Mouse (Mus musculus): ENCODE measurements around the gene Fam53b. TPM values are rescaled to one million over a fixed set of nuclear protein-coding genes. Genes with fewer than 3 reads are reported as not detected.

Gene Fam53b
- polyA plus RNA-seq, 1 experiment from 2014 or later: 21.0 TPM

DNA sequence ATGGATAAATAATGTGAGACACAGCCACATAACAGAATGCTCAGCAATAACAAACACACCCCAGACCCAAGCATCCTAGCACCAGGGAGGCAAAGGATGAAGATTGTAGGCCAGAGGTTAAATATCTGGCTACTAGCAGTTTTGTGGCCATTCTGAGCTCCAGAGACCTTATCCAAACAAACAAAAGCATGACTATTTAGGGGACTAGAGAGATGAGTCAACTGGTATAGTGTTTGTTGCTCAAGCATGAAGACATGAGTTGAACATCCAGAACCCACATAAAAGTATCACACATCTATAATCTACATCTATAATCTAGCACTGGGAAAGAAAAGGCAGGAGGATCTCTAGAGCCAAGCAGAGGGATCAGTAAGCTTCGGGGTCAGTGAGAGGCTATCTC, 28.8 kb upstream of the Fam53b start:
- no peaks in the 10 kb centered on the region for H3K27me3 ChIP-seq (replicated peaks; ENCODE audit: control insufficient read depth, insufficient read depth, low read length)
- H3K4me2 ChIP-seq (ENCODE audit: low read depth, low read length): no peak overlapping the region
- WGBS: 93% methylated on average over 1 of the region's 1 CpGs
- peaks cover 50% of the 10 kb centered on the region for H3K36me3 ChIP-seq (ENCODE audit: control insufficient read depth, insufficient read depth, low read length)
- H3K4me3 ChIP-seq (ENCODE audit: low read depth, low read length): no peak overlapping the region
- H3K9ac ChIP-seq (ENCODE audit: low read depth, low read length): no peak overlapping the region
- ATAC-seq (ENCODE audit: low read depth): no peak
- no peak overlapping the region for H3K27ac ChIP-seq (replicated peaks; ENCODE audit: low read depth, low read length)
- H3K4me1 ChIP-seq (ENCODE audit: control insufficient read depth, insufficient read depth, low read length): no peaks in the 10 kb centered on the region
- no peak for DNase-seq (ENCODE audit: low spot score)
- no peaks in the 10 kb centered on the region for H3K9me3 ChIP-seq (ENCODE audit: control insufficient read depth, low read length)

DNA sequence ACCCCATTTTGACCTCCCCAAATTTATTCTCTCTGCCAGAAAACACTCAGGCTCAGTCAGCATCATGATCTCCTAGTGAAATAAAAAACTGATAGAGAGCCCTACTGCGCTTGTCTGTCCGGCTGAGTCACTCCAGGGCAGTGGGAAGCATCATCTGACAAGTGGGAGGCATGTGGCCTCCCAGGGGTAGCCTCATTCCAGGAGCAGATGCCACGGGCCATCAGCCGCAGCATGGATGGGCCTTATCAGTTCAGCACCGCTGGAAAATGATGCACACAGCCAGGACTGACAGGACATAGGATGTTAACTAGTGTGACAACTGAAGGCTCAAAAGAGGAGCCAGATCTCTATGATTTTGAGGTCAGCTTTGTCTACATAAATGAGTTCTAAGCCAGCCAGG, 27.6 kb upstream of the Fam53b start:
- DNase-seq (ENCODE audit: low spot score): no peak
- no peak overlapping the region for H3K4me3 ChIP-seq (ENCODE audit: low read depth, low read length)

DNA sequence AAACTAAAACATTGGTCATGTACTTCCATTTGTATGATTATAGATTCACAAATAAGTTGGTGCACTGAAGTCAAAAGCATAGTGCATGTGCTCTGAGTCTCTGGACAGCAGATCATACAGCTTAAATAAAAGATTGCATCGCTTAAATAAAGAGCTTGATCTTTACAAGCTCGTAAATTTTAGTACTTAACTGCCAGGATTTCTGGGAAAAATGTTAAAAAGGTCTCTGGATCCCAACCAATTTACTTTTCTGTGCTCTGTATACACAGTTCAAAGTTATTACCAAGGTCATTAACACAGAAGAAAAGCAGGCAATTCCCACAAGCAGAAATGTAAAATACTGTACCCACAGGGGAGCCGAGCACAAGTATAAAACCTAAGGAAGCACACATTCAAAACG, 17.3 kb upstream of the Fam53b start:
- Histone ChIP-seq H3K36me3 (ENCODE audit: control insufficient read depth, insufficient read depth, low read length) (peaks cover 60% of the 10 kb centered on the region), H3K27ac (replicated peaks; ENCODE audit: low read depth, low read length) (no peak overlapping the region), H3K27me3 (replicated peaks; ENCODE audit: control insufficient read depth, insufficient read depth, low read length) (no peaks in the 10 kb centered on the region), H3K4me2 (ENCODE audit: low read depth, low read length) (no peak overlapping the region), H3K9ac (ENCODE audit: low read depth, low read length) (no peak overlapping the region), H3K9me3 (ENCODE audit: control insufficient read depth, low read length) (no peaks in the 10 kb centered on the region), H3K4me3 (ENCODE audit: low read depth, low read length) (no peak overlapping the region), H3K4me1 (ENCODE audit: control insufficient read depth, insufficient read depth, low read length) (no peaks in the 10 kb centered on the region)
- DNase-seq (ENCODE audit: low spot score): no peak
- ATAC-seq (ENCODE audit: low read depth): no peak
- WGBS: 82% methylated on average over 4 of the region's 4 CpGs

More for the DNA sequence above, 27.6 kb upstream of the Fam53b start:
- peaks cover 51% of the 10 kb centered on the region for H3K36me3 ChIP-seq (ENCODE audit: control insufficient read depth, insufficient read depth, low read length)
- H3K27me3 ChIP-seq (replicated peaks; ENCODE audit: control insufficient read depth, insufficient read depth, low read length): no peaks in the 10 kb centered on the region
- H3K9me3 ChIP-seq (ENCODE audit: control insufficient read depth, low read length): no peaks in the 10 kb centered on the region
- 80% methylated on average over 5 of the region's 5 CpGs for WGBS
- no peak overlapping the region for H3K27ac ChIP-seq (replicated peaks; ENCODE audit: low read depth, low read length)
- H3K4me2 ChIP-seq (ENCODE audit: low read depth, low read length): no peak overlapping the region
- H3K4me1 ChIP-seq (ENCODE audit: control insufficient read depth, insufficient read depth, low read length): no peaks in the 10 kb centered on the region
- H3K9ac ChIP-seq (ENCODE audit: low read depth, low read length): no peak overlapping the region
- ATAC-seq (ENCODE audit: low read depth): no peak

DNA sequence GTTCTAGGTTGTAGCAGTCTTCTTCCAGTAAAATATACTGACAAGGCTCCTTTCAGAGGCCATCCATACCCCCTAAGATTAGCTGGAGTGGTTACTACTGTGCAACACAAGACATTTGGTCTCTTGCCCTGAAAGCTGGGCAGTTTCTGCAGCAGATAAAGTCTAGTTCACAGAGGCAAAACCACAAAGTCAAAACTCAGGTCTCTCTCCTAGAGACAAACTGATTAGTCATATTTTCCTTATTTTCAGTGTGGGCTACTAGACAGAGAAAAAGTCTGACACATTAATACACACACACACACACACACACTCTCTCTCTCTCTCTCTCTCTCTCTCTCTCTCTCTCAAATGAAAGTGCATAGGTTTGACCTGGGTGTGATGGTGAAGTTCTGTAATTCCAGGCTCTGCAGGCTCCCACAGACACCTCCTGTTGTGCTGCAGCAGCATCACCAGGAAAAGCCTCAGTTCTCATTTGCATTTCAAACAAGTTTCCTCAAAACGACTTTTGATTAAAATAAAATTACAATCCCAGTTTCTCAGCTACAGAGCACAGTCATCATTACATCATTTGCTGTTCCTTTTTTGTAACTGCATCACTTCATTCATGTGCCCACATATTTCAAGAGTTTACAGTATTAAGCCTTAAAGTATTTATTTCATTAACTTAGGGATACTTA, 10.8 kb upstream of the Fam53b start:
- H3K36me3 ChIP-seq (ENCODE audit: control insufficient read depth, insufficient read depth, low read length): peaks cover 47% of the 10 kb centered on the region
- no peak overlapping the region for H3K9ac ChIP-seq (ENCODE audit: low read depth, low read length)
- DNase-seq (ENCODE audit: low spot score) (no peak), ATAC-seq (ENCODE audit: low read depth) (no peak)
- WGBS: 32% methylated on average over 1 of the region's 1 CpGs
- H3K4me1 ChIP-seq (ENCODE audit: control insufficient read depth, insufficient read depth, low read length): no peaks in the 10 kb centered on the region
- H3K9me3 ChIP-seq (ENCODE audit: control insufficient read depth, low read length): no peaks in the 10 kb centered on the region
- no peak overlapping the region for H3K27ac ChIP-seq (replicated peaks; ENCODE audit: low read depth, low read length)
- H3K27me3 ChIP-seq (replicated peaks; ENCODE audit: control insufficient read depth, insufficient read depth, low read length): no peaks in the 10 kb centered on the region
- no peak overlapping the region for H3K4me2 ChIP-seq (ENCODE audit: low read depth, low read length)
- no peak overlapping the region for H3K4me3 ChIP-seq (ENCODE audit: low read depth, low read length)

DNA sequence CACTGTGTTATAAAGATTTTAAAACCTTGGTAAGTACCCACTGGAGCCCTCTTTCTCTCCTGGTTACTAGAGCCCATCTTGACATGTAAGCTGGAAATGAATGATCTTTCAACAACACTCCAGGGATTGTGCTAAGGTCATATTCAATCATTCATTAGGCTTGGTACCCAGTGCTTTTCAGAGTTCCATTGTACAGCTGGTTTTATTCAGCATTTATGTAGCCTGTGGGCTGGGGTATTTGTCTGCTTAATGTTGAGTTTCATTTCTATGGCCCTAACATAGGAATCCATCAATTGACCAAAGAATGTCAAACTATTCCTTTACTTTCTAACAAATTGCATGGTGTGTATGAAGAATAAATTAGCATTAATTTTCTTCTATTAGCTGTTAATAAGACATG, 10.1 kb upstream of the Fam53b start:
- Histone ChIP-seq H3K9me3 (ENCODE audit: control insufficient read depth, low read length) (no peaks in the 10 kb centered on the region), H3K4me2 (ENCODE audit: low read depth, low read length) (no peak overlapping the region), H3K36me3 (ENCODE audit: control insufficient read depth, insufficient read depth, low read length) (peaks cover 47% of the 10 kb centered on the region), H3K4me3 (ENCODE audit: low read depth, low read length) (no peak overlapping the region), H3K9ac (ENCODE audit: low read depth, low read length) (no peak overlapping the region), H3K27ac (replicated peaks; ENCODE audit: low read depth, low read length) (no peak overlapping the region), H3K27me3 (replicated peaks; ENCODE audit: control insufficient read depth, insufficient read depth, low read length) (no peaks in the 10 kb centered on the region), H3K4me1 (ENCODE audit: control insufficient read depth, insufficient read depth, low read length) (no peaks in the 10 kb centered on the region)
- DNase-seq (ENCODE audit: low spot score): no peak
- no peak for ATAC-seq (ENCODE audit: low read depth)

DNA sequence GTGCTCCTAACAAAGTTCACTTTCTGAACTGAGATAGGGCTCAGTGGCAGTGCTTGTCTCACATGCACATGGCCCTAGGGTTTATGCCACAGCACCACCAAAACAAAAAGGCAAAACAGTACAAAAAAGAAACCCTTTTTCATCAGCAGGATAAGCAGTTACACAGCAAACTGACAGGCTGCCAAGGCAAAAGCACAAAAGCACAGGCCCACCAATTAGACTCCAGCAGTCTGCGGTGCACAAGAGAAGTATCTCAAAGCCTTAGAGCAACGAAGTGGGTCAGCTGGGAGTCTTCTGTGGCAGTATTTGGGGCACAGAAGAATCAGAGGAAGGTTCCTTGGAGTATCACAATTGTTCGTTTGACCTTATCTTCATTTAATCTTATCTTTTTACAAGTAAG, 7.0 kb upstream of the Fam53b start:
- no peak overlapping the region for H3K4me3 ChIP-seq (ENCODE audit: low read depth, low read length)
- peaks cover 29% of the 10 kb centered on the region; the same call in 1 of the 2 replicates for H3K36me3 ChIP-seq (ENCODE audit: control insufficient read depth, insufficient read depth, low read length)
- H3K9me3 ChIP-seq (ENCODE audit: control insufficient read depth, low read length): no peaks in the 10 kb centered on the region
- no peak for DNase-seq (ENCODE audit: low spot score)
- H3K27me3 ChIP-seq (replicated peaks; ENCODE audit: control insufficient read depth, insufficient read depth, low read length): no peaks in the 10 kb centered on the region
- no peak overlapping the region for H3K4me2 ChIP-seq (ENCODE audit: low read depth, low read length)
- H3K9ac ChIP-seq (ENCODE audit: low read depth, low read length): no peak overlapping the region
- ATAC-seq (ENCODE audit: low read depth): no peak
- H3K27ac ChIP-seq (replicated peaks; ENCODE audit: low read depth, low read length): no peak overlapping the region
- WGBS: 77% methylated on average over 3 of the region's 3 CpGs
- H3K4me1 ChIP-seq (ENCODE audit: control insufficient read depth, insufficient read depth, low read length): no peaks in the 10 kb centered on the region

DNA sequence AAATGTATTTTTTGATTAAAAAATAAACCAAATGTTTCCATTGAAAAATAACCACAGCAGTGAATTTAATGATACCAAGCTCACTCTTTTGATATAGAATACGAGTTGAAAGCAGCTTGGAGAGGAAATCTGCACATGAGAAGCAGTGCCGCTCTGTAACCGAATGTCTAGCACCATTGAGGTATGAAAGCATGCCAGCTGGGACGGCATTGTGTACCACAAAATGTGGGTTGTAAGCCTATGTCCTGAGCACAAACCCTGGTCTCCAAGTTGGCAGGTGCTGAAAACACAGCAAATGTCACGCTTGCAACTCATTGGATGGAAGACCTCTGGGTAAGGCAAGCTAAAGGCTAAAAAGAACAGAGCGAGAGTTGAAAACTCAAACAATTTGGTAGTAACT, 3.4 kb upstream of the Fam53b start:
- H3K4me1 ChIP-seq (ENCODE audit: control insufficient read depth, insufficient read depth, low read length): no peaks in the 10 kb centered on the region
- no peak overlapping the region for H3K4me2 ChIP-seq (ENCODE audit: low read depth, low read length)
- 90% methylated on average over 6 of the region's 6 CpGs for WGBS
- DNase-seq (ENCODE audit: low spot score): no peak
- H3K27me3 ChIP-seq (replicated peaks; ENCODE audit: control insufficient read depth, insufficient read depth, low read length): no peaks in the 10 kb centered on the region
- H3K36me3 ChIP-seq (ENCODE audit: control insufficient read depth, insufficient read depth, low read length): 0 out of 2 replicates have a peak, but pooled peaks cover 6% of the 10 kb centered on the region
- ATAC-seq (ENCODE audit: low read depth): no peak
- no peak overlapping the region for H3K9ac ChIP-seq (ENCODE audit: low read depth, low read length)
- no peak overlapping the region for H3K4me3 ChIP-seq (ENCODE audit: low read depth, low read length)
- no peak overlapping the region for H3K27ac ChIP-seq (replicated peaks; ENCODE audit: low read depth, low read length)
- no peaks in the 10 kb centered on the region for H3K9me3 ChIP-seq (ENCODE audit: control insufficient read depth, low read length)

DNA sequence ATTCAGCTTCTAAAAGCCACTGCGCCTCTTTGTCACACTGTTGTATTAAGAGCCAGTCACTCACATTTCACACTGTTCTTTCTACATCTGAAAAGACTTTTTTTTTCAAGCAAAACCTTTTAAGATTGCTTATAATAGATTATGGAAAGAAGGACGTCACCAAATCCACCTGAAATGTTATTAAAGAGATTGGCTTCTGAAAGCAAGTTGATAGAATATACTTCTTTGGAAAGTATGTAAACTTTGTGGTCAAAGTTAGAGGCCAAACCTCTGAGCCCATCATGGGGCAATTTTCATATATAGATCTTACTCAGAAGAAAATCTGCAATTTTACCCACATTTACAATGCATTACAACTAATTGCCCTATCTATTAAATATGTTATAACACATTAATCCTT, 2.8 kb upstream of the Fam53b start:
- Histone ChIP-seq H3K4me1 (ENCODE audit: control insufficient read depth, insufficient read depth, low read length) (peaks cover 3% of the 10 kb centered on the region; the same call in 1 of the 2 replicates), H3K4me3 (ENCODE audit: low read depth, low read length) (no peak overlapping the region), H3K9ac (ENCODE audit: low read depth, low read length) (no peak overlapping the region), H3K27ac (replicated peaks; ENCODE audit: low read depth, low read length) (no peak overlapping the region), H3K36me3 (ENCODE audit: control insufficient read depth, insufficient read depth, low read length) (0 out of 2 replicates have a peak, but pooled peaks cover 6% of the 10 kb centered on the region), H3K27me3 (replicated peaks; ENCODE audit: control insufficient read depth, insufficient read depth, low read length) (no peaks in the 10 kb centered on the region), H3K4me2 (ENCODE audit: low read depth, low read length) (no peak overlapping the region), H3K9me3 (ENCODE audit: control insufficient read depth, low read length) (no peaks in the 10 kb centered on the region)
- ATAC-seq (ENCODE audit: low read depth) (no peak), DNase-seq (ENCODE audit: low spot score) (no peak)
- WGBS: 74% methylated on average over 2 of the region's 2 CpGs

DNA sequence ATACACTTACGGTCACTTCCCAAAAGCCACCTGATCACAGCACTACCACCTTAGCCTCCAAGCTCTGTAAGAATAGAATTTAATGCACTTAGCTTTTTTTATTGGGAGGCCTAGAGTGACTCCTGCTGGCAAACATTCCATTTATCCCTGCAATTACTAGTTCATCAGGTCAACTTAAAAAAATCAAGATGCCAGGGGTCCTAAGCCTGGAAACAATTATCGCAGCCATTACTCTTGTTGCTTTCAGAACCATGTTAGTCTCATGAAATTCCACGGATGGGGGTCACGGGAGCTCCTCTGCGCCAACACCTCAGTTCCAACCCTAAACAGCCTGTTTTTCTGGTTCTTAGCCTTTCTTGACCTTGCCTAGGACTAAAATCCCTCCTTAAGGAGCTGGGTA, 1.4 kb upstream of the Fam53b start:
- Histone ChIP-seq H3K36me3 (ENCODE audit: control insufficient read depth, insufficient read depth, low read length) (0 out of 2 replicates have a peak, but pooled peaks cover under 1% of the 10 kb centered on the region), H3K4me3 (ENCODE audit: low read depth, low read length) (no peak overlapping the region), H3K27ac (replicated peaks; ENCODE audit: low read depth, low read length) (no peak overlapping the region), H3K9ac (ENCODE audit: low read depth, low read length) (no peak overlapping the region), H3K4me1 (ENCODE audit: control insufficient read depth, insufficient read depth, low read length) (peaks cover 14% of the 10 kb centered on the region), H3K4me2 (ENCODE audit: low read depth, low read length) (no peak overlapping the region), H3K9me3 (ENCODE audit: control insufficient read depth, low read length) (no peaks in the 10 kb centered on the region), H3K27me3 (replicated peaks; ENCODE audit: control insufficient read depth, insufficient read depth, low read length) (no peaks in the 10 kb centered on the region)
- DNase-seq (ENCODE audit: low spot score) (no peak), ATAC-seq (ENCODE audit: low read depth) (no peak)
- 37% methylated on average over 5 of the region's 5 CpGs for WGBS

All from embryonic facial prominence, embryonic 14.5 days (tissue).